Mouse (Mus musculus) heart, postnatal 0 days (tissue): ENCODE data around the gene Mcmbp.

ENCODE experiments used
- CTCF ChIP-seq: IDR thresholded peaks from 2 replicates; pipeline ENCODE4 v1.5.1; 2016; ENCODE audit warnings: antibody characterized with exemption, control low read depth, low read depth
- EP300 ChIP-seq: IDR thresholded peaks from 2 replicates; pipeline ENCODE4 v1.6.1; 2016; ENCODE audit warnings: antibody characterized with exemption, low read depth

- no peak for TF ChIP-seq CTCF
- TF ChIP-seq EP300, result no peak
Observed at GRCm38 (mm10) chr7:128739462-128740277, 625 bp downstream of the Mcmbp start.
